Mouse (Mus musculus) heart, embryonic 15.5 days (tissue): ENCODE results near the gene Sytl1. TPM values are rescaled to one million over a fixed set of nuclear protein-coding genes. Genes with fewer than 3 reads are reported as not detected.

Experiments
- ATAC-seq: fragments of 200-750 bp; cut with Nextera tagmentation; replicated peaks from 2 replicates; pipeline ENCODE4 v1.8.0; 2017; ENCODE audit warnings: low read depth, moderate TSS enrichment; ENCODE audit not compliant: insufficient number of reproducible peaks, insufficient read depth, low FRiP score
- H3K27ac ChIP-seq: fragments of 300-500 bp; sonication (generic); 2 replicates; pipeline ENCODE4 v1.5.1; 2015; ENCODE audit warnings: mild to moderate bottlenecking, inconsistent platforms
- H3K27me3 ChIP-seq: fragments of 300-500 bp; sonication (generic); 2 replicates; pipeline ENCODE4 v1.6.1; 2015; ENCODE audit warnings: inconsistent platforms
- H3K36me3 ChIP-seq: fragments of 300-500 bp; sonication (generic); 2 replicates; pipeline ENCODE4 v1.6.1; 2015; ENCODE audit warnings: mild to moderate bottlenecking, inconsistent platforms
- H3K4me1 ChIP-seq: fragments of 300-500 bp; sonication (generic); replicated peaks from 2 replicates; pipeline ENCODE4 v1.6.1; 2015; ENCODE audit warnings: inconsistent platforms
- H3K4me2 ChIP-seq: fragments of 300-500 bp; sonication (generic); 2 replicates; pipeline ENCODE4 v1.6.1; 2015; ENCODE audit warnings: inconsistent platforms, mild to moderate bottlenecking, moderate library complexity
- H3K4me3 ChIP-seq: fragments of 300-500 bp; sonication (generic); 2 replicates; pipeline ENCODE4 v1.5.1; 2015; ENCODE audit warnings: mild to moderate bottlenecking, inconsistent platforms
- H3K9ac ChIP-seq: fragments of 300-500 bp; sonication (generic); 2 replicates; pipeline ENCODE4 v1.6.1; 2015; ENCODE audit warnings: mild to moderate bottlenecking, inconsistent platforms
- H3K9me3 ChIP-seq: fragments of 300-500 bp; sonication (generic); replicated peaks from 2 replicates; pipeline ENCODE4 v1.6.1; 2016; ENCODE audit warnings: inconsistent platforms
- WGBS: fragments of 180-500 bp; shearing (Covaris S2); methylation state at CpG from one replicate; pipeline ENCODE4 v1.1.7; 2015; ENCODE audit warnings: mixed read lengths; 5-methylcytosine and 5-hydroxymethylcytosine counted together
- polyA plus RNA-seq: library from polyadenylated mRNA; unstranded; fragments of >200 nt; fragmentation: Nextera tagmentation; extraction: Ambion mirVana; gene quantifications from 2 replicates; pipeline ENCODE4 v1.2.1, GENCODE M21; 2015

The Sytl1 gene
- polyA plus RNA-seq, 1 experiment from 2014 or later = 0.96 TPM

DNA sequence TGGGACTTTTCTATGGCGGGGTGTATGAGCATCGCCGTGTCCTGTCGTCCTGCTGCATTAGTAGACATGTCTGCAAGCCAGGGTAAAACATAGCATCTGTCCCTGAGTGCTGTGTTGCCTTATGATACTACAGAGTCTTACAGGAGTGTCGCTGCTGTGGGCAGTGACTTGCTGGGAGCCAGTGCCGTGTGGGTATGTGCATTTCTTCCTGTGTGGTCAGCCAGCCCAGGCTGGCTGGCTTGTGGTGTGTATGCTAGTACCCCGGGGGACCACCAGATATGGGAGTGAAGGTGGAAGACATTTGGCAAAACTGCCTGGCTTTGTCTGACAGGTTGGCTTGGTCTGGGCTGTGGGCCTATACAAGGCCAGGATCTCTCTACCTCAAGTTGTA, 543 bp downstream of the Sytl1 start:
- 59% methylated on average over 7 of the region's 7 CpGs for WGBS
- no peaks in the 10 kb centered on the region for H3K9me3 ChIP-seq
- no peak overlapping the region for H3K27ac ChIP-seq
- H3K4me2 ChIP-seq = peak overlapping the region; percentile 26; the same call in 1 of the 2 replicates
- no peak overlapping the region; the same call in 1 of the 2 replicates for H3K4me3 ChIP-seq
- H3K9ac ChIP-seq = no peak overlapping the region
- ATAC-seq = no peak
- peaks cover 30% of the 10 kb centered on the region for H3K36me3 ChIP-seq
- no peaks in the 10 kb centered on the region for H3K4me1 ChIP-seq
- H3K27me3 ChIP-seq = peaks cover 12% of the 10 kb centered on the region; the same call in 1 of the 2 replicates

- WGBS = 46% methylated on average over 10 of the region's 10 CpGs
- Histone ChIP-seq H3K4me3 (no peak overlapping the region; the same call in 1 of the 2 replicates), H3K27ac (no peak overlapping the region), H3K9ac (no peak overlapping the region), H3K36me3 (peaks cover 25% of the 10 kb centered on the region), H3K4me1 (peaks cover 3% of the 10 kb centered on the region; the same call in 1 of the 2 replicates), H3K9me3 (no peaks in the 10 kb centered on the region), H3K27me3 (peaks cover 18% of the 10 kb centered on the region), H3K4me2 (peak overlapping the region; percentile 26; the same call in 1 of the 2 replicates)
- no peak for ATAC-seq
Observed at GRCm38 (mm10) chr4:133261641-133262374, 1.1 kb downstream of the Sytl1 start.

GRCm38 (mm10) chr4:133257798-133258408, 5.0 kb downstream of the Sytl1 start:
- no peak overlapping the region for H3K27ac ChIP-seq
- no peaks in the 10 kb centered on the region for H3K9me3 ChIP-seq
- H3K9ac ChIP-seq = no peak overlapping the region
- H3K27me3 ChIP-seq = peaks cover 40% of the 10 kb centered on the region
- no peak overlapping the region for H3K4me2 ChIP-seq
- no peak for ATAC-seq
- H3K36me3 ChIP-seq = no peaks in the 10 kb centered on the region
- WGBS = 77% methylated on average over 12 of the region's 12 CpGs
- H3K4me1 ChIP-seq = peaks cover 7% of the 10 kb centered on the region; the same call in 1 of the 2 replicates
- H3K4me3 ChIP-seq = no peak overlapping the region

GRCm38 (mm10) chr4:133257230-133257629, 5.7 kb downstream of the Sytl1 start:
- peaks cover 47% of the 10 kb centered on the region for H3K27me3 ChIP-seq
- H3K9ac ChIP-seq = 0 out of 2 replicates have a peak overlapping the region, but pooled peaks have one; percentile 0
- H3K36me3 ChIP-seq = no peaks in the 10 kb centered on the region
- peaks cover 7% of the 10 kb centered on the region; the same call in 1 of the 2 replicates for H3K4me1 ChIP-seq
- no peak for ATAC-seq
- 0 out of 2 replicates have a peak overlapping the region, but pooled peaks have one; percentile 10 for H3K4me3 ChIP-seq
- WGBS = 49% methylated on average over 12 of the region's 12 CpGs
- no peak overlapping the region for H3K27ac ChIP-seq
- no peaks in the 10 kb centered on the region for H3K9me3 ChIP-seq
- H3K4me2 ChIP-seq = peak overlapping the region; percentile 12; the same call in 1 of the 2 replicates

GRCm38 (mm10) chr4:133256820-133257219, 6.1 kb downstream of the Sytl1 start:
- Histone ChIP-seq H3K4me1 (peaks cover 7% of the 10 kb centered on the region; the same call in 1 of the 2 replicates), H3K4me2 (peak overlapping the region; percentile 12; the same call in 1 of the 2 replicates), H3K4me3 (0 out of 2 replicates have a peak overlapping the region, but pooled peaks have one; percentile 10), H3K9ac (0 out of 2 replicates have a peak overlapping the region, but pooled peaks have one; percentile 0), H3K9me3 (no peaks in the 10 kb centered on the region), H3K27ac (no peak overlapping the region), H3K27me3 (peaks cover 51% of the 10 kb centered on the region), H3K36me3 (no peaks in the 10 kb centered on the region)
- 21% methylated on average over 24 of the region's 24 CpGs for WGBS
- no peak for ATAC-seq

DNA sequence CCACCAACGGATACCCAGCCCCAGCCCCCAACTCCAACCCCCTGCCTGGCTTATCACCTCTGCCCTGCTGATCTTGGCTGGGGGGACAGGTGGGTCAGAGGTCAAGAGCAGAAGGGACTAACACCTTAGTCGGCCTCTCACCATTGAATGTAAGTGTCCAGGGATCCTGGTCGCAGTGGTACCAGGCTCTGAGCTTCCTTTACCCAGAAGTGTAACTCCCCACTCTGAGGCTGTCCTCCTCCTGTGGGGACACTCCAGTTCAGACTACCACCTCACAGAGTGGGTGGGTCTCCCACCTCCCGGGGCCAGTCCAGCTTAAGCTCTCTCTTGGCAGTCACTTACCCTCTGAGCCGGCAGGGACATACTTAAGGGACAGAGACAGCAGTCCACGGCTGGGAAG, 7.5 kb downstream of the Sytl1 start:
- no peak for ATAC-seq
- no peak overlapping the region for H3K9ac ChIP-seq
- no peaks in the 10 kb centered on the region for H3K9me3 ChIP-seq
- H3K27ac ChIP-seq = no peak overlapping the region
- no peaks in the 10 kb centered on the region for H3K36me3 ChIP-seq
- peaks cover 20% of the 10 kb centered on the region for H3K4me1 ChIP-seq
- H3K4me2 ChIP-seq = no peak overlapping the region
- no peak overlapping the region for H3K4me3 ChIP-seq
- 53% methylated on average over 6 of the region's 6 CpGs for WGBS
- H3K27me3 ChIP-seq = peaks cover 65% of the 10 kb centered on the region

DNA sequence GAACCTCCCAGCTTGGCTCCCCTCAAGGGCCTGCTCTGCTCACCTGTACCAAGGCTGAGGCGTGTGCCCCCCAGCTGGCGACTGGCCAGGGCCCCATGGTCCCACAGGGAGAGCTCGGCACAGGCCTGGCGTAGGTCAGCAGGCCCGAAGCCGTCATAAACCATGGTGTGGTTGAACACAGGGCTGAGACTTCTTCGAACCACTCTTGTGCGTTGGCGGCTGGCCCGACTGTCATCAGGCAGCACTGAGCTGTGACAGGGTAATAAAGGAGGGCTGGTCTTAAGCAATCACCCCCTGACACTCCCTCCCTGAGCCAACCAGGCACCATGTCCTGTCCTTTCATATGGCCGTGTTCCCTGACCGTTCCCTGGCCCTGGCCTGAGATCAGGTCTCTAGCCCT, 9.5 kb downstream of the Sytl1 start:
- no peak overlapping the region for H3K4me2 ChIP-seq
- H3K9me3 ChIP-seq = no peaks in the 10 kb centered on the region
- H3K4me1 ChIP-seq = peaks cover 23% of the 10 kb centered on the region
- no peak overlapping the region for H3K27ac ChIP-seq
- no peak for ATAC-seq
- H3K36me3 ChIP-seq = no peaks in the 10 kb centered on the region
- no peak overlapping the region for H3K4me3 ChIP-seq
- WGBS = 69% methylated on average over 12 of the region's 12 CpGs
- no peak overlapping the region for H3K9ac ChIP-seq
- peaks cover 80% of the 10 kb centered on the region for H3K27me3 ChIP-seq

- H3K9ac ChIP-seq = no peak overlapping the region
- no peaks in the 10 kb centered on the region for H3K9me3 ChIP-seq
- ATAC-seq = no peak
- peaks cover 26% of the 10 kb centered on the region for H3K4me1 ChIP-seq
- H3K4me3 ChIP-seq = no peak overlapping the region
- peaks cover 82% of the 10 kb centered on the region for H3K27me3 ChIP-seq
- H3K4me2 ChIP-seq = no peak overlapping the region
- no peaks in the 10 kb centered on the region for H3K36me3 ChIP-seq
- 54% methylated on average over 4 of the region's 4 CpGs for WGBS
- H3K27ac ChIP-seq = no peak overlapping the region
Observed at GRCm38 (mm10) chr4:133252089-133252488, 10.8 kb downstream of the Sytl1 start.

- WGBS = 12% methylated on average over 31 of the region's 31 CpGs
- H3K4me3 ChIP-seq = peak overlapping the region; percentile 44
- H3K36me3 ChIP-seq = no peaks in the 10 kb centered on the region
- peaks cover 82% of the 10 kb centered on the region for H3K27me3 ChIP-seq
- ATAC-seq = no peak
- H3K4me1 ChIP-seq = peaks cover 23% of the 10 kb centered on the region
- peak overlapping the region; percentile 32; the same call in 1 of the 2 replicates for H3K9ac ChIP-seq
- H3K27ac ChIP-seq = no peak overlapping the region
- no peaks in the 10 kb centered on the region for H3K9me3 ChIP-seq
- H3K4me2 ChIP-seq = peak overlapping the region; percentile 62
Observed at GRCm38 (mm10) chr4:133251214-133251613, 11.7 kb downstream of the Sytl1 start.

DNA sequence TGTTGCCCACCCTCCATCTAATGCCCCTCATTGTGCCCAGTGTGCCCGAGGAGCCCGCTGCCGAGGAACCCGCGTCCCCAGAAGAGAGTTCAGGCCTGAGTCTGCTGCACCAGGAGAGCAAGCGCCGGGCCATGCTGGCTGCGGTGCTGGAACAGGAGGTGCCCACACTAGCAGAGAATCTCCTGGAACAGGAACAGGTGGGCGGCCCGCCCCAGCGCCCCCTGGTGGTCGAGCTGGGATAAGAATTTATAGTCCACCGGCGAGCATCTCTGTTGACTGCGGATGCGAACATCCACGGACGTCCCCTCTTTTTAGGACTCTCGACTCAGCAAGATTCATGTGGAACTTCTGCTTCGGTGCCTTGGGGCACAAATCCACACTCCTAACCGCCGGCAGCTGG, 12.3 kb downstream of the Sytl1 start:
- peak overlapping the region; percentile 44 for H3K4me3 ChIP-seq
- H3K4me1 ChIP-seq = peaks cover 23% of the 10 kb centered on the region
- ATAC-seq = 0 out of 2 replicates have a peak, but pooled peaks have one; percentile 44
- peaks cover 82% of the 10 kb centered on the region for H3K27me3 ChIP-seq
- peak overlapping the region; percentile 62 for H3K4me2 ChIP-seq
- no peaks in the 10 kb centered on the region for H3K9me3 ChIP-seq
- no peak overlapping the region for H3K27ac ChIP-seq
- no peaks in the 10 kb centered on the region for H3K36me3 ChIP-seq
- peak overlapping the region; percentile 32; the same call in 1 of the 2 replicates for H3K9ac ChIP-seq
- WGBS = 3% methylated on average over 22 of the region's 22 CpGs

- no peak for ATAC-seq
- 58% methylated on average over 13 of the region's 13 CpGs for WGBS
- Histone ChIP-seq H3K9ac (no peak overlapping the region), H3K27me3 (peaks cover 81% of the 10 kb centered on the region), H3K4me3 (no peak overlapping the region), H3K27ac (no peak overlapping the region), H3K9me3 (no peaks in the 10 kb centered on the region), H3K36me3 (no peaks in the 10 kb centered on the region), H3K4me2 (no peak overlapping the region), H3K4me1 (peaks cover 21% of the 10 kb centered on the region)
Observed at GRCm38 (mm10) chr4:133247806-133248449, 15.0 kb downstream of the Sytl1 start.
